Mouse (Mus musculus): ENCODE results near the gene Tspan4.
A peak's percentile ranks its signal among the peaks of the same experiment; 100 is the strongest.
"Not testable (repeated sequence)": the region's sequence is repeated elsewhere in the genome, so short reads cannot be mapped to it uniquely, and the experiment has no call there.

The Tspan4 gene

GRCm38 (mm10) chr7:141439140-141439679 is 35.8 kb upstream of the Tspan4 start:
- no peak for DNase-seq (ENCODE audit: low spot score)

DNA sequence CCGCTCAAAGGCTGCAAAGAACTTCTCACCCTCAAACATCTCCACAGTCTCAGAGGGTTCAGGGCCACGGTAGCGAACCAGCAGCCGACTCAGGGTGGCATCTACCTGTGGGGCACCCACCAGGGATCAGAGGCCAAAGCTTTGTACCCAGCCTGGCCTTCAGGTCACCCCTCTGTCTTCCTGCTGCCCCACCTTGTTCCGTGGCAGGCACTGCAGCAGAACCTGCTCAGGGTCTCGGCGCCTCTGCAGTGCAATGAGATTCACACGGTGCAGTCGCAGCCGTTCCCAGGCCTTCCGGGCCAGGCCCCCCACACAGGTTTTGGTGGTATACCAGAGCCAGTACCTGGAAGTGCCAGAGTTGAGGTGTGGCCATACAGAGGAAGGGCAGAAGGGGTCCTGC is 35.2 kb upstream of the Tspan4 start:
- no peak for DNase-seq (ENCODE audit: low spot score)

GRCm38 (mm10) chr7:141440613-141441012 is 34.4 kb upstream of the Tspan4 start:
- DNase-seq (ENCODE audit: low spot score): no peak

- DNase-seq (ENCODE audit: low spot score): no peak
These were observed 33.6 kb upstream of the Tspan4 start for GRCm38 (mm10) chr7:141441460-141441859.

DNA sequence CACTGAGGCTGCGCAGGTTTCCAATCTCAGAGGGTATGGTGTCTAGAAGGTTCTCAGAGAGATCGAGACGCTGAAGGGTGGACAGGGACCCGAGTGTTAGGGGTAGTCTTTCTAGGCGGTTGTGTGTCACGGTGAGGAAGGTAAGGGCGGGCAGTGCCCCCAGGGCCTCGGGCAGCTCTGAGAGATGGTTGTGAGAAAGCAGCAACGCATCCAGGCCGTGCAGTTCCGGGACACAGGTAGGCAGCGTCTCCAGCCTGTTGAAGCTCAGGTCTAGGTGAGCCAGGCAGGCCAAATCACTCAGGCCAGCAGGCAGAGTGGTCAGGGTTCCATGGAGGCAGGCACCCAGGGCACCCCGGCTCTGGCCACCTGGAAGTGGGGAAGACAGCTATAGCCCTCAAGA is 32.8 kb upstream of the Tspan4 start:
- no peak for DNase-seq (ENCODE audit: low spot score)

GRCm38 (mm10) chr7:141443081-141443821 is 31.8 kb upstream of the Tspan4 start:
- no peak for DNase-seq (ENCODE audit: low spot score)

GRCm38 (mm10) chr7:141443828-141444237 is 31.2 kb upstream of the Tspan4 start, which contains the start of gene Pidd1:
Gene Pidd1, minus strand, starts transcription at chr7:141444025.
- DNase-seq (ENCODE audit: low spot score): peak; percentile 62

DNA sequence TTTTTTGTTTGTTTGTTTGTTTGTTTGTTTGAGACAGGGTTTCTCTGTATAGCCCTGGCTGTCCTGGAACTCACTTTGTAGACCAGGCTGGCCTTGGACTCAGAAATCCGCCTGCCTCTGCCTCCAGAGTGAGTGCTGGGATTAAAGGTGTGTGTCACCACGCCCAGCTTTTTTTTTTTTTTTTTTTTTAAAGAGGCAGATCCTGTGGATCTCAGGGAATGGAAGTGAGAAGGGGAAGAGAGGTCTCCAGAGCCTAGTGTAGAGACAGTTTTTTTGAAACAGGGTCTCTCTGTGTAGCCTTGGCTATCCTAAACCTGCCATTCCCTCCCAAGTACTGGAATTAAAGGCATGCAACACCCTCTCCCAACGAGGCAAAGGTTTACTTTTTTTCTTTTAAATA is 28.7 kb upstream of the Tspan4 start:
- DNase-seq (ENCODE audit: low spot score): not testable (repeated sequence)

GRCm38 (mm10) chr7:141447110-141447991 is 27.7 kb upstream of the Tspan4 start, which contains the start of gene Rplp2:
Gene Rplp2, plus strand, starts transcription at chr7:141447370.
- peak; percentile 93 for DNase-seq (ENCODE audit: low spot score)

- DNase-seq (ENCODE audit: low spot score): no peak
These were observed 23.1 kb upstream of the Tspan4 start for GRCm38 (mm10) chr7:141451928-141452327.

- DNase-seq (ENCODE audit: low spot score): no peak
These were observed 21.4 kb upstream of the Tspan4 start for GRCm38 (mm10) chr7:141453636-141454035.

DNA sequence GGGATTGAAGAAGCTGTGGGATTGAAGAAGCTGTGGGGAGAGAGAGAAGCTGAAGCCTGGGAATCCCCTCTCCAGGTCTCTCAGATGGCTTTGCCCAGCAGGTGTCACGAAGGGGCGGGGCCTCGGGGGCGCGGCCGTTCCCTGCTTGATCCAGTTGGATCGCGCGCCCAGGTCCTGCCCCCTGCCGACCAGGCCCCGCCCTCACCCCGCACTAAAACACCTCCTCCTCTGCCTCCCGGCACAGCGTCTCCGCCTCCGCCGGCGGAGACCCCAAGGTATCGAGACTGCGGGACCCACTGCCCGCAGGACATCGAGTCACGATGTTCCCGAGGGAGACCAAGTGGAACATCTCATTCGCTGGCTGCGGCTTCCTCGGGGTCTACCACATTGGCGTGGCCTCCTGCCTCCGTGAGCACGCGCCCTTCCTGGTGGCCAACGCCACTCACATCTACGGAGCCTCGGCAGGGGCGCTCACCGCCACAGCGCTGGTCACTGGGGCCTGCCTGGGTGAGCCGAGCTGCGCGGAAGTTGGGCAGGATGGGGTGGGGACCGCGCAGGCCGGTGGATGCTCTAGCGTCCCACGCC is 20.0 kb upstream of the Tspan4 start, which contains the start of gene Pnpla2:
Gene Pnpla2, plus strand, starts transcription at position 232 of the 585 bp plus-strand sequence.
- peak; percentile 92 for DNase-seq (ENCODE audit: low spot score)

- DNase-seq (ENCODE audit: low spot score): peak; percentile 68
These were observed 19.3 kb upstream of the Tspan4 start for GRCm38 (mm10) chr7:141455610-141456314.

DNA sequence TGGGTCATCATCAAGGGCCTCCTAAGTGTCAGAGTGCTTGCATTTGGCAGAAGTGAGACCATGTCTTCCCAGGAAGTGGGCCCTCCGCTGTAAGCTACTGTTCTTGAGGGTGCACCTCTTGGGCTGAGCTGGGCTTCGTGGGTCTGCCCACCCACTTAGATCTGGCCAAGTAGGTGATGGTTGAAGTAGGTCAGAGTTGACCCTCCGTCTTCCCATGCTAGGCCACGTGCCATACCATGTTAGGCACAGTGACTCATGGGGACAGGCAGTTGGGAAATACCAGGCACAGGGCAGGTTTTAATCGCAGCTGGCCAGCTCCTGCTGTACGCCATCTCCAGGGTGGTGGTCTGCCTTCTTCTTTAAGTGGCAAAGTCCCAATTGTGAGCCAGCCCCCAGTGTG is 18.3 kb upstream of the Tspan4 start:
- DNase-seq (ENCODE audit: low spot score): no peak

DNA sequence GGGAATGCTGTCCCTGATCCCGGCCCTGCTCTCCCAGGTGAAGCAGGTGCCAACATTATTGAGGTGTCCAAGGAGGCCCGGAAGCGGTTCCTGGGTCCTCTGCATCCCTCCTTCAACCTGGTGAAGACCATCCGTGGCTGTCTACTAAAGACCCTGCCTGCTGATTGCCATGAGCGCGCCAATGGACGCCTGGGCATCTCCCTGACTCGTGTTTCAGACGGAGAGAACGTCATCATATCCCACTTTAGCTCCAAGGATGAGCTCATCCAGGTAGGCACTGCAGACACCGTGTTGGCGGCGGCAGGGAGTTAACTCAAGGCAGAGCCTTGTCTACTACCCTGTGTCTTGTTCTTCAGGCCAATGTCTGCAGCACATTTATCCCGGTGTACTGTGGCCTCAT is 17.8 kb upstream of the Tspan4 start:
- DNase-seq (ENCODE audit: low spot score): no peak

- no peak for DNase-seq (ENCODE audit: low spot score)
These were observed 16.9 kb upstream of the Tspan4 start for GRCm38 (mm10) chr7:141457986-141458660.

- DNase-seq (ENCODE audit: low spot score): no peak
These were observed 16.4 kb upstream of the Tspan4 start for GRCm38 (mm10) chr7:141458661-141459060.

- no peak for DNase-seq (ENCODE audit: low spot score)
These were observed 15.7 kb upstream of the Tspan4 start for GRCm38 (mm10) chr7:141459301-141459711.

- no peak for DNase-seq (ENCODE audit: low spot score)
These were observed 15.0 kb upstream of the Tspan4 start for GRCm38 (mm10) chr7:141460001-141460390.

DNA sequence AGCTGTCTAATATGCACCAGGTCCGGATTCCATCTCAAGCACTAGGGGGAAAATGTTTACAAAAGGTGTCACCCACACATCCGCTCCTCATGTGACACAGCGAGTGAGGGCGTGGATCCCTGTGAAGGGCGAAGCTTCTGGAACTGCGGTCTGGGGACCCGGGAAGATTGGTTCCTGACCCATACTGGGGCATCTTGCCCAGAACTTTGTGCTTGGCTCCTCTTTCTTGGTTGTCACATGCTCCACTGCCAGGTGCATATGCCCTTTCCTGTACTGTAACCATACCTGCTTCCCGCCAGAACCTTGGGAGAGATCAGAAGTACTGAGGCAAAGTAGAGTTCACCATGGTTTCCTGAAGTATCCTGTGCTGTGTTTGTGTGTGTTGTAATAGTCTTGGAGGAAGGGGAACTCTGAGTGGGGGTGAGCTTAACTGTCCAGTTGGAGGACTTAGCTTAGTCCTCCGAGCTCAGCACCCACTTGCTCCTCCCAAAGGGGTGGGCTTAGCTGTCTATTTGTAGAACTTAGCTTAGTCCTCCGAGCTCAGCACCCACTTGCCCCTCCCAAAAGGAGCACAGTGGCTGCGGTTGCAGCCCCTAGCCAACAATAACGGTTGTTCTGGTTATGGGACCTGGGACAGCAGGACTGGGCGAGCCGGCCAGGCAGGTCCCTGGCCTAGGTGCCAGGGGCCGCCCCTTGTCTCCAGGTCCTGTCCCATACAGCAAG is 14.5 kb upstream of the Tspan4 start, which contains the start of gene Cracr2b:
Gene Cracr2b, plus strand, starts transcription at position 704 of the 723 bp plus-strand sequence.
- DNase-seq (ENCODE audit: low spot score): no peak
